Mouse (Mus musculus) retina, adult 2 months (tissue): Measurements from ENCODE around the gene Carmil1.

Experiments
- DNase-seq: peaks from one replicate; pipeline ENCODE4 v3.0.0-alpha.2; 2012; ENCODE audit warnings: low read depth, low spot score

Carmil1 gene

DNA sequence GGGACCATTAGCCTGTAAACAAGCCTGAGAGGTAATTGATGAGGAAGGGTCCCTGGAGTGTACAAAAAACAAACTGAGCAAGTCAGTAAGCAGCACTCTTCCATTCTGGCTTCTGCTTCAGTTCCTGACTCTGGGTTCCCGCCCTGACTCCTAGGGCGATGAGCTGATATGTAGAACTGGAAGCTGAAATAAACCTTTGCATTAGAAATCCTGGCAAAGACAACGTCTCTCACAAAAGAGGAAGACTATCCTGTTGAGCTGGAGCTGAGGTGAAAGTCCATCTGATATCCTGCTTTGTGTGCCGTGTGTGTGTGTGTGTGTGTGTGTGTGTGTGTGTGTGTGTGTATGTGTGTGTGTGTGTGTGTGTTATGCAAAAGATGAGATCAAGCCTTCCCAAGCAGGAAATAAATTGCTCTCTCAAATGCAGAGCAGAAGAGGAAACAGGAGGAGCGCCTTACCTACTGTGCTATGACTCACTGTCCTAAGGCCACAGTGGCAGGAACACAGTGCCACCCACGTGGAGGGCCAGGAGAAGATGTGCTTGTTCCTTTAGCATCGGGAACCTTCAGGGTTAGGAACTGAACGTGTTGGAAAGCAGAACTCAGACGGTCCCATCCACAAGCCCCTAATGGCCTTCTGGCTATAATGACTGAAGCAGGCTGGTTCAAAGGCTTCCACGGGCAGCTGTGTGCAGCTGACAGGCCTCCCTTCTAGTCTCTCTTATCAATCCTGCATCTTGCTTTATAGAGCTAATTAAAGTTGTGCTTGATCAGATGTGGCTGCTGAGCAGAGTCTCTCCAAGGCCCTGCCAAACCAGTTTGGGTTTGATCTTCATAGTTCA, 19.6 kb downstream of the Carmil1 start:
- no peak for DNase-seq

DNA sequence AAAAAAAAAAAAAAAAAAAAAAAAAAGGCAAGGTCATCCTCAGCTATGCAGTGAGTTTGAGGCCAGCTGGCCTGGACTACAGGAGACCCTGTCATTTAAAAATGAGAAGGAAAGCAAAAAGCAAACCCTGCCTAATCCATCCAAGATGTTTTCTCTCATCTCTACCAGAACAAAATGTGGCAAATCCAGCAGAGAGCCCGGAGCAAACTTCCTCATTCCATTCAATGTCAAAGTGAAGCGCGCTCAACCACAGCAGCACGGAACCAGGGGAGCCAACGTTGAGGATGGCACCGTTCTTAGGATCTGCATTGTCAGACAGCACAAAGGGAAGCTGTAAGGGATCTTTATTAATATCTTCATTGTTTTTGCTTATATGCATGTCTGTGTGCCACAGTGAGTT, 22.8 kb downstream of the Carmil1 start:
- no peak for DNase-seq

DNA sequence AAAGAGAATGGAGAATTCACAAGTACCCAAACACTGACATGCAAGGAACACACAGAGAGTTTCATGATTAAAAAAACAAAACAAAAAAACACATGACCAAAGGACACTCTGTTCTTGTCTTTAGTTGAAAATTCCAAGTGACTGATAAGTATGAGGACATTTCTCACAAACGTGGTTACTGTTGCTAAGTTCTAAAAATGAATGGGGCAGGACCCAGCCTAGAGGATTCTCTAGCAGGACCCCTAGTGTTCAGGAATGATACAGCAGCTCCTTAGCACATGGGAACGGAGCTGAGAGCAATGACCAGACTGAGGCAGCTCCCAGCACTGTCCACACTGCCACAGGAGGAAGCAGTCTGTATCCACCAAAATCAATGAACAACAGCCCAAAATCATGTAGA, 26.6 kb downstream of the Carmil1 start:
- DNase-seq: no peak

DNA sequence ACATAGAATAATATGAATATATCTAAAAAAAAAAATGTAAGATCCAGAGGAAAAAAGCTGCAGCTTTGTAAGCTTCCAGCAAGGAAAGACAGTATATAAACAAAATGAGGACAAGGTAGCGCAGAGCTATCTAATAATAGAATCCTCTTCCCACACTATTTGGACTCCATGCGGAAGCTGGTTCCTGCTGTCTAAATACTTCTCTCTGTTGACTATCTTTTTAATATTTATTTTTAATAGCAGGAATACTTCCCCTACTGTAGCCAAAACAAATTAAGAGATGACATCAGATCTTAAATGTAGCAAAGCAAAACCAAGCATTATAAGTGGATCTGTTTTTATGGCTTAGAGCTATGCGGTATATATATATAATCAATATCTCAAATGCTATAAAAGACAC, 27.0 kb downstream of the Carmil1 start:
- no peak for DNase-seq

DNA sequence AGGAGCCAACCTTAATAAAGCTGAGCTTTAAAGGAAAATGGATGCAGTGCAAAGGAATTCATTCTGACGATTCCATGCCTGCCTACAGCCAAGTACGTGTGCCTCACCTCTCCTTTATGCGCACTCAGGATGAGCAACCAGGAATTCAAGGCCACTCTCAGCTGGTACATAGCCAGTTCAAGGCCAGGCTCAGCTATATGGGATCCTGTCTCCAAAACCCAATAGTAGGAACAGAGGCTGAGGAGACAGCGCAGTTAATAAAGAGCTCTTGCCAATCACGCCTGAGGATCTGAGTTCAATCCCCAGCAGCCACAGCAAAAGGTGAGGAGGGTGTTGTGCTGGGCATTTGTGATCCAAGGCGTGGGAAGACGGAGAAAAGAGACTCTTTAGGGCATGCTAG, 29.4 kb downstream of the Carmil1 start:
- DNase-seq: no peak

DNA sequence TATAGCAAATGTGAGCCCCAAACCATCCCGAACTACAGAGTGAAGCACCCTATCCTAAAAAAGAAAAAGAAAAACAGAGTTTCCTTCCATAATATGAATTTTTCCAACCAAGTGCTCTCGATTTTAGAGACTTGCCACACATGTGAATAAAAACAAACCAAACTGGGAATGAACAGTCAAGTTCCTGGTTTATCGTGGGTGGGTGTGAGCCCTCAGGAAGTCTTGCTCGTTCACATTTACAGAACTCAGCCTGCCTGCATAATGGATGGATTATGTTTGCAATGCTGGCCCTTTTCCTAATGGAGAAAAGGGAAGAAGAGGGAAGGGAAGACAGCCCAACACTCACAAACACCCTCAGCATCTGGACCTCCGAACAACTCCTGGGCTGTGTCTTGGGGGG, 32.7 kb downstream of the Carmil1 start:
- DNase-seq: no peak

DNA sequence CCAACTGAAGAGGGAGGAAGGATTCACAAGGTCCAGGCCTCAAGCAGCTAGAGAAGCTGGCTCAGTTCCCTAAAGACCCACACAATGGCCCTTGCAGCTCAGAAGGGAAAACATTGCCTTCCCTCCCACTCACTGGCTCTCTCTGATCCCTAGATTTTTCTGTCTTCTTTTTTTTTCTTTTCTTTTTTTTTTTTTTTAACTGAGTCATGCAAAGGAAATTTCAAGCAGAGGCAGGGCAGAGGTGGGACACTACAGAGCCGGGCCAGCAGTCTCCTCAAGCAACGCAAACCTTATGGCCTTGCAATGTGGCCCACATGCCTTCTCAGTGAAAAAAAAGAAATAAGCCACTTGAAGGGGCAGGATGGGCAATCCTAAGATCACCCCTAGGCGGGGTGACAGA, 33.2 kb downstream of the Carmil1 start:
- DNase-seq: no peak

DNA sequence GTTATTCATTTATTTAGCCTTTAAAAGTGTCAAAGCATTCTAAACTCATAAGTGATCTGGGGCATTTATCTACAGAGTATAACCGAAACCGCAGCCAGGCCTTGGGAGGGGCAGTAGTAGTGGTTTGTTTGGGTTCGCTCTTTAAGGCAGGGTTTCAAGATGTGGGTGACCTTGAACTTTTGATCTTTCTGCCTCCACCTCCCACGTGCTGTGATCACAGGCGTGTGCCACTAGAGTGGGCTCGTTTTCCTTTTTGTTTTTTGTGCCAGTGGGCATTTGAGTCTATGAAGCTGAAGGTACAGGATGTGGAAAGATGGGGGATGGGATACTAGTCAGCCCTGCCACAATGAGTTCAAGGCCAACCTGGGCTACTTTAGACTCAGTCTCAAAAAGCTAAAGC, 34.3 kb downstream of the Carmil1 start:
- no peak for DNase-seq

DNA sequence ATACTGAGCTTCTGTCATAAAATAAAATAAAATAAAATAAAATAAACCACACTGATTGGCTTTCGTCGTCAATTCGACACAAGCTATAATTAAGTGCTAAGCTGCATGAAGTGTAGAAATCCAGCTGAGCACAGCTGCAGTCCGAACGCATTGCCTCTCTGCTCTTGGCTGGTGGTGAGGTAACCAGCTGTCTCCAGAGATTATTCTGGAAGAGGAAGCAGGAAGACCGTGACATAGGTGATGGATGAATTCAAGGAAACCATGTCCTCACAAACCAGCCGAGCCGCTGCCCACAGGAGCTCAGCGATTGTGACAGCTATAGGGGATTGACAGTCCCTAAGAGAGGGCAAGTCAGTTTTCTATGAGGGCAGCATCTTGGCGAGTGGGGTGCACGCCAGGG, 36.0 kb downstream of the Carmil1 start:
- DNase-seq: no peak

DNA sequence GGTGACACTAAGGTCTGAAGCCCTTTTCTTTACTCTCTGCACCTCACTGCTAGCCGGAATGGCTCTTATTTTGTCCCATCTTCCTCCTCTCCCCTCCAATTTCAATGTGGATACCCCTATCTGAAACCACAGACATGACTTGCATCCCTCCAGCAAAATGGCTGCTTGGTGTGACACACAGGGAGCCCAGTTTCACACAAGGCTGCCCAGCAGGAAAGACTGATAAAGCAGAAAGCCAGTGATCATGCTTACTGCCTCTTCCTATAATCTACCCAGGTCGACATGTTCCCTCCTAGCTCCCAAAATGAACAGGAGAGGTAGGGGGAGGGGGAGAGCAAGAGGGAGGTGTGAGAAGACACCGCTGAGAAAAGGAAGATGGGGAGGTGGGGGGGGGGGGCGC, 36.6 kb downstream of the Carmil1 start:
- DNase-seq: no peak

DNA sequence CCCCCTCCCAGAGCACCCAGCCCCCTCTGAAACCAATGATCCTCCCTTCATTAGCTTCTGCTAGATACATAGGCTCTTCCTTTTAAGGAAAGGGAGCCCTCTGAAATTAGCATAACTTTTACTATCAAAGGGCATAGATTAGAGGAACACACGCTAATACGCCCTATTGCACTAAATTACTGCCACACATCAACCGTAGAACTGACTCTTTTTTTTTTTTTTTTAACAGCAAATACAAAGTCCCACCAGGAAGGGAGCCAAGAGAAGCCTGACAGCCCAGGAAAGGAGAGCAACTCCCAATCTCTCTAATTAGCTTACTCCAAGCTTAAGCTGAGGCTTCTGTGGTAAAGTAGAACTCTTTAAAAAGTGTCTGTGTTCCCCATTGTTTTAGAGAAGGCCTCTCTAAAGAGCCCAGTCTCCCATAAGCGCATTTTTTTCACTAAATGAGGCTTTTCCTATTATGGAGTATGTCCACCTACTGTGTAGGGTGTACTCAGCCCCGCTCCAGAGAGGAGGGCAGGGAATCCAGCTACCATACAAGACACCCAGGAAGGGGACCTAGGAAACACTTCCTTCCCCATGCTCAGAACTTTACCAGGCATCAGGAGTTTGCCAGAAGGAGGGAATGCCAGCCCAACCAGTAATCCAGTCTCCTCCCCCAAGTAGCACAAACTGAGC, 38.0 kb downstream of the Carmil1 start:
- no peak for DNase-seq

DNA sequence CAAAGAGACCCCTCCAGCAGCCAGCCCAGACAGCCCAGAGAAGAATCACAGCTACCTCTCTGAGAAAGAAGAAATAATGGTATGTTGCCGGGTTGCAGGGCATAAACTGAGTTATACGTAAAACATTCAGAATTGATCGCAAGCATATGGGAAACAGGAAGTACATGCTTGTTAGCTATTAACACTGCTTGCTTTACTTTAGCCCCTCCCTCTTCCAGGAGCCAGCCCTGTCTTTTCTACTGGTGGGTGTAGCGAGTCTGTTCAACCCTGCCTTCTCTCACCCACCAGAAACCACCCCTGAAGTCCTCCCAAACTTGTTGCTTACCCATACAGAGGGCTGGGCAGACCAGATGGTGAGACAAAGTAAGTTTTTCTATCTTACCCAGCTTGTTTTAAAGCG, 39.4 kb downstream of the Carmil1 start:
- no peak for DNase-seq

DNA sequence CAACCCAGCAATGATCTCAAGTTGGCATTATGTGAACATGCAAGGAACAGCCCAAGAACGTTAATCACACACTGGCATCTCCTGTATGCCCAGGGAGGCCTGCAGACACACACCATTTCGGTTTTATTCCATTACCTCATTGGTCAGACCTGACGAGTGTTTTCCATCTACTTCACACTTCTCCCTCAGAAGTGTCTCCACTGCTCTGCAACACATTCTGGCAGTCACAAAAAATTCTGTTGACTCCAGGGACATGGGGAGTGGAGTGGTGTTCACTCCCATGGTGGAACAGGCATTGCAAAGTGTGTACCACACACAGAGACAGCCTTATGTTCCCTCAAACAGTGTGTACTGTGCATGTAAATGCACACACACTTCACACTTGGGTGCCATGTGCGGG, 40.2 kb downstream of the Carmil1 start:
- DNase-seq: no peak

DNA sequence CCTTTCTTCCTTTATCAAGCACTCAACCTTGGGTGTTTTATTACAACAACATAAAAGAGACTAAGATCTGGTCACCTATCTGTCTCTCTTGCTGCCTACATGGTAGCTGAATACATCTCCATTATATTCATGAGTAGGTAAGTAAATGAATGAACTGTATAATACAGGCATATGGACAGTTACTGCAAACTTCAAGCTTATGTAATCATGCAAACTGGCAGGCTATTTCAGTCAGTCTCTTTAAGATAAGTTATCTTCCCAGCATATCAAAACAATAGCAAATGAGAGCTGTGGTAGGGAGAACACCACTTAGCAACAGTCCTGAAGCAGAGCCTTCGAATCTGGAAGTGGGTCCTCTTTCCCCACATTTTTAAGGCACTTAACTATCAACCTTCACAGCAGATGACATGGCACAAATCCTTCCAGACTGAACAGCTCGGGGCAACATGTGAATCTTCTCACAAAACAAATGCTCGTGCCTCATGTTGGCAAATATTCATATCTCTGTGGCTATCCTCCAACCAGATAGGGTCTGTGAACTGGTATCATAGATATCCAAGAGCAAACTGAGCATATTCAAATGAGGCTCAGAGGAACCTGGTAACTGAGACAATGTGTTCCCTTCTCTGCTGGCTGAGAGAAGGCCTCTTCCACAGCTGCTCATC, 42.0 kb downstream of the Carmil1 start:
- DNase-seq: no peak

DNA sequence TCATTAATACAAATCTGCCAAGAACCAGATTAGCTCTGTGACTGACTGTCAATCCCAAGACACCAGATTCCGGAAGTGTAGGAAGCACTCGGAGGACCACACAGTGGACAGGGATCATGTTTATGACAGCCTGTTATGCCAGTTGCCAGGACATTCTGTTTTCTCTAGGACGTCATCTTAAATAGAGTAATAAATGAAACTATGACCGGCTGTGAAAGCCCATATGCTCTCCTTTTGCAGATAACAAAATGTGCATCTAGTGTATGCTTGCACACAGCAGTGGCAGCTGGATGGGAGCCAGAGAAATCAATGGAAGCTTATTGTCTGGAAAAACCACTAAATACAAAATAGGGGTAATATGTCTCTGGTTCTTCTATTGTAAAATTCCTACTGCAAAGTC, 43.9 kb downstream of the Carmil1 start:
- DNase-seq: no peak

DNA sequence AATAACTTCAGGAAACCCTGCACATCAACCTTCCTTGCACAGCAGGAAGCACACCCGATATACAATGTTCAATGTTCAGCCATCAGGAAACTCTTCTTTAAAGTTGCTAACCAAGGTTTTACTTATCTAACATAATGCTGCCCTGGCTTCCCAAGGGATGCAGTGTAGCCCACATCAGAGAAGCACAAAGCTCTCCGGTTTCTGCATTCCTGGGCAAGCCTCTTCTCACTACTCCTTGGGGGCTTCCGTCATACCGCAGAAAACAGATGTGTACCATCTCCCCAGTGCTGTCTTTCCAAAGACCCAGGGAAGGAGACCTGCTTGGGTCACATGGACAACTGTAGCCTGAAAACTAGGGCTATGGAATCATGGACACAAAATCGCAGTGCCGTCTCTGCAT, 47.8 kb downstream of the Carmil1 start:
- no peak for DNase-seq

DNA sequence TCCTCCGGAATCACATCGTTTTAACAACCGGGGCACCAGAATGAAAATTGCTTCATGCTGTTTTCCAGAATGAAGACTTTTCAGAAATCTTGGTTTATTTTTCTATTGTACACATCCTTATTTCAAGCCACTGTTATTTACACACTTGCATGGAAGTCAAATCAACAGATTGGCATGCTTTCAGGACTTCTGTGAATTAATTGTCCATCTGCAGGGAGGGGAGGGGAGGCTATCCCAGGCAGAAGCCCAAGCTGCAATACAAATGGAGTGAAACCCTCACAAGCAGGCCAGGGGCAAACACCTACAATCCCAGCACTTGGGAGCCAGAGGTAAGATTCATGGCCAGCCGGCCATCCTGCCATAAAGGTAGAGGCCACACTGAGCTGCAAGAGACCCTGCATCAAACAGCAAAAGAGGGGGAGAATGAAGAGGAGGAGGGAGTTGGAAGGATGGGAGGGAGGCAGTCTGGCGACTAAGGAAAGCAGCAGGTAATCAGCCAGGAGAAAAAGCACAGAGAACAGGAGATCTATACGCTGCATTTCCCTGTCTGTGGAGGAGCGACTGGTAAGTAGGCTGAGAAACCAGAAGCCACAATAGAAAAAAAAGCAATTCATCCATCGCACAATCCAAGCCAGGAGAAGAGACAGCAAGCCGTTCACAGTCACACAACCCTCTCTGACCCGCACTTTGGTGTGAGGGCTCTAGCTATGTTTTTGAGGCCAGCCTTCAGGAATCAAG, 48.7 kb downstream of the Carmil1 start:
- no peak for DNase-seq

DNA sequence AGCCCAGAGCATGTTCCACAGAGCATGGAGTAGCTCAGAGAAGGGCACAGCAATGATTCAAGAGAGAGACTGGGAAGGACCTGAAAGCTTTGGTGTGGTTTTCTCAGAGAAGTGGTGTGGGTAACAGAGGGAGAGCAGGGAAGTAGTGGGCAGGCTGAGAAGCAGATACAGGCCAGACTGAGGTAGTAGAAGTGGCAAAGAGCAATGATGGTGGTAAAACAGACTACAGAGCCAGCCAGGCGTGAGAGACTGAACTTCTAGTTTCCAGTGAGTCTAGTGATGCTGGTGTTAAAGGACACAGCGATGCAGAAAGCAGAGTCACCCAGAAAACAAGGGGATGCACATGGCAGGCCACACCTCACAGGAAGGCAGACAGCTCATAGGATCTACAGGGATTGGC, 49.4 kb downstream of the Carmil1 start:
- DNase-seq: no peak

DNA sequence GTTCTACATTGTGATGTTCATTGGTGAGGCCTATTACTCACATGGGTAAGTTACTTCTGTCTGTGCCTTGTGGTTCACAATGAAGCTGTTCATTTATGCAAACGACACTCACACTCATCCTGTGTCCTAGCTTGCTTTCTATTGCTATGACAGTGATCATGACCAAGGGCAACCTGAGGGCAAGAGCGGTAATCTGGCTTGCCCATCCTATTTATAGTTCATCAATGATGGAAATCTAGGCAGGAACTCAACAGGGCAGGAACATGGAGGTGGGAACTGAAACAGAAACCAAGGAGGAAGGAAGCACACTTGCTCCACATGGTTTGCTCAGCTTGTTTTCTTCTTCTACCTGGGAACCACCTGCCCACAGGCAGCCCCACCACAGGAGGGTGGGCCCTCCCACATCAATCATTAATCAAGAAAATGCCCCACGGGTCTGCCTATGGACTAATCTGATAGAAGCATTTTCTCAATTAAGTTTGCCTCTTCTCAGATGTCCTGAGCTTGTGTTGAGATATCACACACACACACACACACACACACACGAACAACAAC, 50.0 kb downstream of the Carmil1 start:
- no peak for DNase-seq

DNA sequence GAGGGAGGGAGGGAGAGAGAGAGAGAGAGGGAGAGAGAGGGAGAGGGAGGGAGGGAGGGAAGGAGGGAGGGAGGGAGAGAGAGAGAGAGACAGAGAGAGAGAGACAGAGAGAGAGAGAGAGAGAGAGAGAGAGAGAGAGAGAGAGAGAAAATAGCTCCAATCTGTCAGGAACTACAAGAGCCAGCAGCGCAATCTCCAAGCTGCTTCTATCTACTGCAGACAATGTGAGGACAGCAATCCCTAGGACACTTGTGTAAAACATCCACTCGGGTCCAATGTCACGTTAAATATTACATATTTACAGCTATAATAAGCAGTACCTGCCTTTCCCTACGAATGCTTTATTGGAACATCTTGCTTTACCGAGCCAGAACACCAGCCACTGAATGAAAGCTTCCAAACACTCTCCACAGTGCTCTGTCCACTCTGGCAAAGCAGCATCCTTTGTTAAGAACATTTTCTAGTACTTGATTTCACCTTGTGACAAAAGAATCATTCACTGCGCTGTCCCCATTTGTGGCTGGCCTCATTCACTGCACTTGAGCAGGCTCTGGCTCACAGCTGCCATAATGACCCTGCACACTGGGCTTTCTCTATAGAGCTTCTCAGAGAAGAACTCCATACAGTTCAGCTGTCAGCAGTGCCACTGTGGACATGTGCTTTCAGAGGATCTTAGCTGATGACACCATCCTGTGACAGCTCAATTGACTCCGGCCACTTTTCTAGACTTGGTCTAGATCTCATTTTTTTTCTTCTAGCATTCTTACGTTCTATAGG, 57.0 kb downstream of the Carmil1 start:
- no peak for DNase-seq

DNA sequence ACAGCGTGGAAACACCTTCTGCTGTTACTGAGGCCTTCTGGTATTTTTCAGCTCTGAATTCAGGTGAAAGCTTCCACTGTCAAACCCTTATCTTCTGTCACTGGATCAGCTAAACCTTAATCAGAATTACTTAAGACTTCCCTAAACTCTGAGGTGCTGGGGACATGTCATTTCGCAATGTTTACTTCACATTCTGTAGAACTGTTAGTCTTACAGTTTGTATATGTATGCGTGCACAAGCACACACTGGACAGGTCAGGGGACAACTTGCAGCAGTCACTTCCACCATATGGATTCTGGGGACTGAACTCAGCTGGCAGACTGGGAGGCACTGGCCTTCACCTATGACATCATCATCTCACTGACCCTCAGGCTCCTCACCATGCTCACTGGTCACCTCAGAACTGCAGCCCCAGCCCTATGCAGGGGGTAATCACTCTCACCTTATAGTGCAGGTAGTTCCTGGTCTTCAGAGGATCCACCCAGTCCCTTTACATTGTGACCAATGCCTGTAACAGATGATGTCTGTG, 60.1 kb downstream of the Carmil1 start:
- no peak for DNase-seq
